Mouse (Mus musculus): ENCODE data around the gene Noa1. TPM values are rescaled to one million over a fixed set of nuclear protein-coding genes. Genes with fewer than 3 reads are reported as not detected.

The Noa1 gene
- 11.6 and 13.6 TPM in 2 replicates for polyA plus RNA-seq (2015; fragmentation: Nextera tagmentation; extraction: Ambion mirVana)

- Histone ChIP-seq H3K27ac (ENCODE audit: low read length) (peak within 1 kb of the TSS; percentile 88), H3K36me3 (ENCODE audit: insufficient read depth, low read length) (peaks cover 3% of the 10 kb centered on the region; the same call in 1 of the 2 replicates), H3K27me3 (replicated peaks; ENCODE audit: insufficient read depth, low read length) (no peaks in the 10 kb centered on the region), H3K4me2 (replicated peaks; ENCODE audit: low read depth, low read length) (peak within 1 kb of the TSS; percentile 100), H3K4me3 (ENCODE audit: low read depth, low read length) (peak within 1 kb of the TSS; percentile 81), H3K9ac (replicated peaks; ENCODE audit: low read depth) (peak within 1 kb of the TSS; percentile 63), H3K4me1 (ENCODE audit: insufficient read depth, low read depth, low read length) (peaks cover 15% of the 10 kb centered on the region; the same call in 1 of the 2 replicates), H3K9me3 (ENCODE audit: low read length) (no peaks in the 10 kb centered on the region)
- TF ChIP-seq CTCF (IDR thresholded peaks at IDR 0.05) (peak; percentile 23), EP300 (IDR thresholded peaks at IDR 0.05) (no peak; the same call in 1 of the 2 replicates)
- WGBS: under 1% methylated on average over 84 of the region's 85 CpGs
- DNase-seq (ENCODE audit: low spot score) (peak; percentile 99), ATAC-seq (peak; percentile 96)
These were observed at the start of gene Noa1, which contains the start of gene Polr2b for GRCm38 (mm10) chr5:77309924-77310772. Gene Noa1 (minus strand): TSS chr5:77310084. Gene Polr2b (plus strand): TSS chr5:77310147.

- H3K4me2 ChIP-seq (replicated peaks; ENCODE audit: low read depth, low read length): peak overlapping the region; percentile 55
- WGBS: 5% methylated on average over 10 of the region's 10 CpGs
- peak; percentile 89 for DNase-seq (ENCODE audit: low spot score)
- peak overlapping the region; percentile 27; the same call in 1 of the 2 replicates for H3K9ac ChIP-seq (replicated peaks; ENCODE audit: low read depth)
- peak; percentile 85 for TF ChIP-seq EP300 (IDR thresholded peaks at IDR 0.05)
- TF ChIP-seq CTCF (IDR thresholded peaks at IDR 0.05): no peak
- H3K9me3 ChIP-seq (ENCODE audit: low read length): no peaks in the 10 kb centered on the region
- H3K36me3 ChIP-seq (ENCODE audit: insufficient read depth, low read length): no peaks in the 10 kb centered on the region
- peak overlapping the region; percentile 90 for H3K27ac ChIP-seq (ENCODE audit: low read length)
- no peaks in the 10 kb centered on the region for H3K27me3 ChIP-seq (replicated peaks; ENCODE audit: insufficient read depth, low read length)
- peak overlapping the region; percentile 37 for H3K4me3 ChIP-seq (ENCODE audit: low read depth, low read length)
- peaks cover 28% of the 10 kb centered on the region for H3K4me1 ChIP-seq (ENCODE audit: insufficient read depth, low read depth, low read length)
- peak; percentile 79 for ATAC-seq
These were observed 48.5 kb upstream of the Noa1 start for GRCm38 (mm10) chr5:77358347-77358746.

- peak overlapping the region; percentile 90 for H3K27ac ChIP-seq (ENCODE audit: low read length)
- H3K27me3 ChIP-seq (replicated peaks; ENCODE audit: insufficient read depth, low read length): no peaks in the 10 kb centered on the region
- 16% methylated on average over 22 of the region's 22 CpGs for WGBS
- H3K4me2 ChIP-seq (replicated peaks; ENCODE audit: low read depth, low read length): peak overlapping the region; percentile 55
- no peak for TF ChIP-seq EP300 (IDR thresholded peaks at IDR 0.05)
- no peak overlapping the region; the same call in 1 of the 2 replicates for H3K9ac ChIP-seq (replicated peaks; ENCODE audit: low read depth)
- H3K4me3 ChIP-seq (ENCODE audit: low read depth, low read length): peak overlapping the region; percentile 37
- DNase-seq (ENCODE audit: low spot score): peak; percentile 91
- no peaks in the 10 kb centered on the region for H3K9me3 ChIP-seq (ENCODE audit: low read length)
- H3K4me1 ChIP-seq (ENCODE audit: insufficient read depth, low read depth, low read length): peaks cover 28% of the 10 kb centered on the region
- ATAC-seq: peak; percentile 79
- no peaks in the 10 kb centered on the region for H3K36me3 ChIP-seq (ENCODE audit: insufficient read depth, low read length)
These were observed 47.7 kb upstream of the Noa1 start for GRCm38 (mm10) chr5:77357405-77358149.

- TF ChIP-seq CTCF (IDR thresholded peaks at IDR 0.05) (no peak), EP300 (IDR thresholded peaks at IDR 0.05) (peak; percentile 47; the same call in 1 of the 2 replicates)
- H3K4me1 ChIP-seq (ENCODE audit: insufficient read depth, low read depth, low read length): peaks cover 28% of the 10 kb centered on the region
- H3K27me3 ChIP-seq (replicated peaks; ENCODE audit: insufficient read depth, low read length): no peaks in the 10 kb centered on the region
- peak overlapping the region; percentile 77 for H3K27ac ChIP-seq (ENCODE audit: low read length)
- H3K4me3 ChIP-seq (ENCODE audit: low read depth, low read length): no peak overlapping the region
- H3K9ac ChIP-seq (replicated peaks; ENCODE audit: low read depth): no peak overlapping the region
- DNase-seq (ENCODE audit: low spot score) (peak; percentile 65), ATAC-seq (no peak)
- 52% methylated on average over 19 of the region's 19 CpGs for WGBS
- H3K4me2 ChIP-seq (replicated peaks; ENCODE audit: low read depth, low read length): peak overlapping the region; percentile 27; the same call in 1 of the 2 replicates
- no peaks in the 10 kb centered on the region for H3K9me3 ChIP-seq (ENCODE audit: low read length)
- H3K36me3 ChIP-seq (ENCODE audit: insufficient read depth, low read length): no peaks in the 10 kb centered on the region; the same call in 1 of the 2 replicates
These were observed 45.7 kb upstream of the Noa1 start for GRCm38 (mm10) chr5:77355307-77356265.

GRCm38 (mm10) chr5:77354361-77354787 is 44.5 kb upstream of the Noa1 start:
- Histone ChIP-seq H3K4me1 (ENCODE audit: insufficient read depth, low read depth, low read length) (peaks cover 28% of the 10 kb centered on the region), H3K4me3 (ENCODE audit: low read depth, low read length) (no peak overlapping the region), H3K36me3 (ENCODE audit: insufficient read depth, low read length) (peaks cover 6% of the 10 kb centered on the region; the same call in 1 of the 2 replicates), H3K9ac (replicated peaks; ENCODE audit: low read depth) (no peak overlapping the region), H3K4me2 (replicated peaks; ENCODE audit: low read depth, low read length) (0 out of 2 replicates have a peak overlapping the region, but pooled peaks have one; percentile 29), H3K9me3 (ENCODE audit: low read length) (no peaks in the 10 kb centered on the region), H3K27ac (ENCODE audit: low read length) (no peak overlapping the region), H3K27me3 (replicated peaks; ENCODE audit: insufficient read depth, low read length) (no peaks in the 10 kb centered on the region)
- TF ChIP-seq CTCF (IDR thresholded peaks at IDR 0.05): peak; percentile 99
- no peak for TF ChIP-seq EP300 (IDR thresholded peaks at IDR 0.05)
- peak; percentile 88 for DNase-seq (ENCODE audit: low spot score)
- 8% methylated on average over 16 of the region's 16 CpGs for WGBS
- ATAC-seq: peak; percentile 33

Data from lung, postnatal 0 days (tissue).